Mouse (Mus musculus): ENCODE measurements around the gene Myl6. TPM values are rescaled to one million over a fixed set of nuclear protein-coding genes. Genes with fewer than 3 reads are reported as not detected.
A peak's percentile ranks its signal among the peaks of the same experiment; 100 is the strongest.

Gene Myl6
- polyA plus RNA-seq (2014; fragmentation: Nextera tagmentation; extraction: Ambion mirVana): 678 and 740 TPM in 2 replicates

DNA sequence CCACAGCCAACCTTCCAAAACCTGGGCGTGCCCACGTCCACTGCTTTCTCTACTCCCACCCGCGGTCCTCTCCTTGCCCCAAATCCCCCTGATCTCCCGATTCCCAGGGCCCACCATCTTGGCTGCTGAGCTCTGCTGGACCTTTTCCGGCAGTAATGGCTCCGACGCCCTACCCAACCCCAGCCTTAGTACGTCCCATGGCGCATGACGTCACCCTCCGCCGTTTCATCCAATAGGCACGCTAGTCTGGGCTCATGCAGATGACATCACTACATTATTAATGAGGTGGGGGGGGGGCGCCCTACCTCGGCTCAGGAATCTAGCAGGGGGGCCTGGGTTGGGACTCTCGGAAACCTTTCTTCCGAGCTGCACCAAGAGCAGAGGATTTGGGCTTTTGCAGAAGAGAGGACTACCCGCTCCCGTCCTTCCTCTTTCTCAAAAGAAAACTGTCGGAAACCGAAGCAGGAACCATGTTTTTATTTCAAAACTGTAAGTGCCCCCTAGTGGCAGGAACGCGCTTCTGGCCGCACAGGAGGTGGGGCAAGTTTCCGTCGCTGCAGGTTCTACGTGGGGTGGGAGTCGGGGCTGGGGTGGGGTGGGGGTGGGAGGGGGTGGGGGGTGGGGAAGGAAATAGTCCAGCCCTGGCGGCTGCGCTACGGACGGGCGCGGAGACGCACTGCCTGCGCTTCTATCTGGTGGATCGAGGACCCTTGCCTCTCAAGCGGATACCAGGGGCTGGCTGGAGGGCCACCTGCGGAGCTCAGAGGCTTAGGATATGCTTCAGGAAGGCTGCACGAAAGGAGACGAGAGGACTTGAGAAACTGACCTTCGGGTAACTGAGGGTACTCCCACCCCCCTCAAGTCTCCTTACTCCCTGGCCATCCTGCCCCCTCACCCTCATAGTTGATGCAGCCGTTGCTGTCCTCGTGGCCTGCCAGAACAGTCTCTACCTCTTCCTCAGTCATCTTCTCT, at the start of gene Myl6:
Myl6 (minus strand) TSS at position 451 of the 972 bp plus-strand sequence.
- Histone ChIP-seq H3K9me3 (replicated peaks; ENCODE audit: control insufficient read depth, low read length) (no peaks in the 10 kb centered on the region), H3K36me3 (replicated peaks; ENCODE audit: control insufficient read depth, insufficient read depth, low read depth, low read length) (peaks cover 8% of the 10 kb centered on the region; the same call in 1 of the 2 replicates), H3K4me3 (ENCODE audit: low read depth, low read length) (peak within 1 kb of the TSS; percentile 67), H3K9ac (replicated peaks; ENCODE audit: low read length) (peak within 1 kb of the TSS; percentile 79), H3K27ac (replicated peaks; ENCODE audit: low read depth, low read length) (peak within 1 kb of the TSS; percentile 59), H3K27me3 (ENCODE audit: control insufficient read depth, insufficient read depth, low read length) (no peaks in the 10 kb centered on the region), H3K4me1 (ENCODE audit: control insufficient read depth, insufficient read depth, low read length) (peaks cover 4% of the 10 kb centered on the region; the same call in 1 of the 2 replicates), H3K4me2 (ENCODE audit: low read depth, low read length) (peak within 1 kb of the TSS; percentile 83)
- DNase-seq (ENCODE audit: low spot score) (peak; percentile 99), ATAC-seq (replicated peaks; ENCODE audit: insufficient number of reproducible peaks, low FRiP score, low TSS enrichment, low read depth) (peak; percentile 92)
- 0% methylated on average over 45 of the region's 45 CpGs for WGBS

DNA sequence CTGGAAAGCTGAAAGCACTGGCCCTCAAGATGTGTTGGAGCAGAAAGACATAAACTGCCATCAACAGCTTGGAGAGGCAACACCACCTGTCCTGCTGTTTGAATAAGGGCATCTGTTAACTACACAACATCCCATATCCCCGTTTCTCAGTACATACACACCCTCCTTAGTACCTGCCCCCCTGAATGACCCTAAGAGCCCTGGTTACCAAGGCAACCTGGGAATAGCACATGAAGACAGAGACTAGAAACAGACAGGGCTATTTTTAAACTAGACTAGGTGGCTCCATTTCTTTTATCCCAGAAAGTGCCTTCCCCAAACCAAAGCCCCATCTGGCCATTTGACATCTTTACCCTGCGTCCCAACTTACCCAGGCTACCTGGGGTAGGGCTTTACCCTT, 49.2 kb upstream of the Myl6 start:
- H3K9me3 ChIP-seq (replicated peaks; ENCODE audit: control insufficient read depth, low read length): no peaks in the 10 kb centered on the region
- H3K9ac ChIP-seq (replicated peaks; ENCODE audit: low read length): no peak overlapping the region
- ATAC-seq (replicated peaks; ENCODE audit: insufficient number of reproducible peaks, low FRiP score, low TSS enrichment, low read depth): no peak
- DNase-seq (ENCODE audit: low spot score): no peak
- 79% methylated on average over 2 of the region's 2 CpGs for WGBS
- H3K36me3 ChIP-seq (replicated peaks; ENCODE audit: control insufficient read depth, insufficient read depth, low read depth, low read length): peaks cover 12% of the 10 kb centered on the region
- H3K4me2 ChIP-seq (ENCODE audit: low read depth, low read length): no peak overlapping the region
- H3K4me3 ChIP-seq (ENCODE audit: low read depth, low read length): 0 out of 2 replicates have a peak overlapping the region, but pooled peaks have one; percentile 1
- no peaks in the 10 kb centered on the region for H3K4me1 ChIP-seq (ENCODE audit: control insufficient read depth, insufficient read depth, low read length)
- H3K27me3 ChIP-seq (ENCODE audit: control insufficient read depth, insufficient read depth, low read length): no peaks in the 10 kb centered on the region
- H3K27ac ChIP-seq (replicated peaks; ENCODE audit: low read depth, low read length): no peak overlapping the region

DNA sequence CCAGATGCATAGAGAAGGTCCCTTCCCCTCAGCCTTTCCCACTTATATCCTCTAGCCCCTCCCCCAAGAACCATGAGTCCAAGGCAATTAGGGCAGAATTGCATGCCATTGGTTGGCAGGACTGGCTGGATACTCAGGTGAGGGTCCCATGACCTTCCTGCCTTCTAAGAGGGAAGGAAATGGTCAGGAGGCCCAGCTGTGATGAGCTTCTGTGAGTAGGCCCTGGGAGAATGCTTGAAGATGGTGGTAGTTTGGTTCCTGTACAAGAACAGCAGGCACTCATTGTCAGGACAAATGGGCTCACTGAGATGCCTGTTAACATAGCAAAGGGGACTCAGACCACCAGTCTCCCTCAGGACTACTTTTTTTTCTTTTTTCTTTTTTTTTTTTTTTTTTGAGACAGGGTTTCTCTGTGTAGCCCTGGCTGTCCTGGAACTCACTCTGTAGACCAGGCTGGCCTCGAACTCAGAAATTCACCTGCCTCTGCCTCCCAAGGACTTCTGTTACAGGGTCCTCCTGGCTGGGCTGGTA, 44.5 kb upstream of the Myl6 start:
- no peak overlapping the region for H3K27ac ChIP-seq (replicated peaks; ENCODE audit: low read depth, low read length)
- ATAC-seq (replicated peaks; ENCODE audit: insufficient number of reproducible peaks, low FRiP score, low TSS enrichment, low read depth): no peak
- WGBS: 67% methylated on average over 1 of the region's 1 CpGs

DNA sequence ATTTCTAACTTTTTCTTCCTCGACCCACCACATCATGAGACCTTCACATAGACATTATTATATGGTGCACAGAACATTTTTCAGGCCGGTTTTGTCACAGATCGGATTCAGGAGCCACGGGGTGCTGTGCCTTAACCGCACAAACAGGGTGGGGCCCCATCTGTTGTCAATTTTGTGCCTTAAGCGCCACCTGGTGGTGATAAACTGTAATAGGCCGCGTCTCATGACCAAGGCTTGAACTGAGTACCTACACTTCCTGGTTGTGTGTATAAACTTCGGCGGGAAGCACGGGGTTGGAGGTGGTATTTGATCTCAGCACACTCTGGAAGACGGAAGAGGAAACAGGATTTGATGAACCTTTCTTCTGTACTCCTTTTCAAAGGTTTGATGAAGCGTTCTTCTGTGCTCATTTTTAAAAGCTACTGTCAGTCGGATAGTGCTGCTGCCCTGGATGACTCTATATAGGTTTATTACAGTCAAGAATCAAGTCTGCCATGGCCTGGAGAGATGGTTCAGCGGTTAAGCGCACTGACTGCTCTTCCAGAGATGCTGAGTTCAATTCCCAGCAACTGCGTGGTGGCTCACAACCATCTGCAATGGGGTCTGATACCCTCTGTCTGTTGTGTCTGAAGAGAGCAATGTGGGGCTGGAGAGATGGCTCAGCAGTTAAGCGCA, 42.5 kb upstream of the Myl6 start:
- Histone ChIP-seq H3K4me3 (ENCODE audit: low read depth, low read length) (no peak overlapping the region), H3K9ac (replicated peaks; ENCODE audit: low read length) (no peak overlapping the region; the same call in 1 of the 2 replicates), H3K27me3 (ENCODE audit: control insufficient read depth, insufficient read depth, low read length) (no peaks in the 10 kb centered on the region), H3K4me2 (ENCODE audit: low read depth, low read length) (peak overlapping the region; percentile 7; the same call in 1 of the 2 replicates), H3K27ac (replicated peaks; ENCODE audit: low read depth, low read length) (no peak overlapping the region), H3K9me3 (replicated peaks; ENCODE audit: control insufficient read depth, low read length) (no peaks in the 10 kb centered on the region), H3K4me1 (ENCODE audit: control insufficient read depth, insufficient read depth, low read length) (no peaks in the 10 kb centered on the region), H3K36me3 (replicated peaks; ENCODE audit: control insufficient read depth, insufficient read depth, low read depth, low read length) (no peaks in the 10 kb centered on the region)
- ATAC-seq (replicated peaks; ENCODE audit: insufficient number of reproducible peaks, low FRiP score, low TSS enrichment, low read depth) (peak; percentile 81), DNase-seq (ENCODE audit: low spot score) (peak; percentile 94)
- WGBS: 17% methylated on average over 18 of the region's 18 CpGs

More for the DNA sequence above, 44.5 kb upstream of the Myl6 start:
- no peaks in the 10 kb centered on the region for H3K4me1 ChIP-seq (ENCODE audit: control insufficient read depth, insufficient read depth, low read length)
- no peak overlapping the region for H3K4me2 ChIP-seq (ENCODE audit: low read depth, low read length)
- peaks cover under 1% of the 10 kb centered on the region for H3K36me3 ChIP-seq (replicated peaks; ENCODE audit: control insufficient read depth, insufficient read depth, low read depth, low read length)
- DNase-seq (ENCODE audit: low spot score): no peak
- H3K9ac ChIP-seq (replicated peaks; ENCODE audit: low read length): no peak overlapping the region
- H3K27me3 ChIP-seq (ENCODE audit: control insufficient read depth, insufficient read depth, low read length): no peaks in the 10 kb centered on the region
- no peak overlapping the region for H3K4me3 ChIP-seq (ENCODE audit: low read depth, low read length)
- H3K9me3 ChIP-seq (replicated peaks; ENCODE audit: control insufficient read depth, low read length): no peaks in the 10 kb centered on the region

DNA sequence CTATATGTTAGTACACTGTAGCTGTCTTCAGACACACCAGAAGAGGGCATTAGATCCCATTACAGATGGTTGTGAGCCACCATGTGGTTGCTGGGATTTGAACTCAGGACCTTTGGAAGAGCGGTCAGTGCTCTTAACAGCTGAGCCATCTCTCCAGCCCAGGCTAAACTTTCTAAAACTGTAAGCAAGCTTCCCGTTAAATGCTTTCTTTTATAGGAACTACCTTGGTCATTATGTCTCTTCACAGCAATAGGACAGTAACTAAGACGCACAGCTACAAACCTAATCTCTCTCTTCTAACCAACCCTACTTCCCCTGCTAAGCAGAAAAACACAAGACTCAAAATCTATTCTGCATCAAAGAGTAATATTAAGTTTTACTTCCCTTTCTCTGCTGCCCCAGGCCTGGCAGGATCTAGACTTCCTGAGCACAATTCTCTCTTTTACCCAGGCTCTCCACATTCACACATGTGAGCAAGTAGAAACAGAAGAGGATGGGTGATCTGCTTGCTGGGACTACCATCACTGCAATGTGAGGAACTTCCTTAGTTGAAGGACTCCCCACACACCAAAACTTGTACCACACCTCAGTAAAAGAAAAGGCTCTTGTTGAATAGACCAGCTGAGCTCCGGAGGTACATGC, 41.8 kb upstream of the Myl6 start:
- H3K9me3 ChIP-seq (replicated peaks; ENCODE audit: control insufficient read depth, low read length): no peaks in the 10 kb centered on the region
- WGBS: 73% methylated on average over 4 of the region's 4 CpGs
- H3K4me1 ChIP-seq (ENCODE audit: control insufficient read depth, insufficient read depth, low read length): no peaks in the 10 kb centered on the region
- H3K4me2 ChIP-seq (ENCODE audit: low read depth, low read length): peak overlapping the region; percentile 7; the same call in 1 of the 2 replicates
- ATAC-seq (replicated peaks; ENCODE audit: insufficient number of reproducible peaks, low FRiP score, low TSS enrichment, low read depth) (no peak), DNase-seq (ENCODE audit: low spot score) (peak; percentile 13)
- no peaks in the 10 kb centered on the region for H3K36me3 ChIP-seq (replicated peaks; ENCODE audit: control insufficient read depth, insufficient read depth, low read depth, low read length)
- no peak overlapping the region for H3K27ac ChIP-seq (replicated peaks; ENCODE audit: low read depth, low read length)
- no peak overlapping the region for H3K4me3 ChIP-seq (ENCODE audit: low read depth, low read length)
- H3K9ac ChIP-seq (replicated peaks; ENCODE audit: low read length): no peak overlapping the region; the same call in 1 of the 2 replicates
- no peaks in the 10 kb centered on the region for H3K27me3 ChIP-seq (ENCODE audit: control insufficient read depth, insufficient read depth, low read length)

DNA sequence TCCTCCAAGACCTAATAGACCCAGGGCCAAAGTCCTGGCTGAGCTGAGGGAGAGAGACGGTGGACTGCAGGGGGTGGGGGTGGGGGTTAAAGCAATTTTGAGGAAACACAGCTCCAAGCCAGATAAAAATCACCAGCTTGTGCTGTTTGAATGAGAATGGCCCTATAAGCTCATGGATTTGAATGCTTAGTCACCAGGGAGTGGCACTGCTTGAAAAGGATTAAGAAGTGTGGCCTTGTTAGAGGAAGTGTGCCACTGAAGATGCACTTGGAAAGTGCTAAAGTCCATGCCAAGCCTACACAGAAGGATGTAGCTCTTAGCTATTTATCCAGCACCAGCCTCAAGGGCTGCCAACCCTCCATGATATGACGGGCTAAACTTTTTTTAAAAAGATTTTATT, 41.3 kb upstream of the Myl6 start:
- no peaks in the 10 kb centered on the region for H3K36me3 ChIP-seq (replicated peaks; ENCODE audit: control insufficient read depth, insufficient read depth, low read depth, low read length)
- DNase-seq (ENCODE audit: low spot score) (no peak), ATAC-seq (replicated peaks; ENCODE audit: insufficient number of reproducible peaks, low FRiP score, low TSS enrichment, low read depth) (no peak)
- no peaks in the 10 kb centered on the region for H3K9me3 ChIP-seq (replicated peaks; ENCODE audit: control insufficient read depth, low read length)
- H3K9ac ChIP-seq (replicated peaks; ENCODE audit: low read length): no peak overlapping the region
- H3K27ac ChIP-seq (replicated peaks; ENCODE audit: low read depth, low read length): no peak overlapping the region
- H3K4me2 ChIP-seq (ENCODE audit: low read depth, low read length): no peak overlapping the region
- H3K4me3 ChIP-seq (ENCODE audit: low read depth, low read length): no peak overlapping the region
- WGBS: 90% methylated on average over 2 of the region's 2 CpGs
- no peaks in the 10 kb centered on the region for H3K27me3 ChIP-seq (ENCODE audit: control insufficient read depth, insufficient read depth, low read length)
- H3K4me1 ChIP-seq (ENCODE audit: control insufficient read depth, insufficient read depth, low read length): no peaks in the 10 kb centered on the region

DNA sequence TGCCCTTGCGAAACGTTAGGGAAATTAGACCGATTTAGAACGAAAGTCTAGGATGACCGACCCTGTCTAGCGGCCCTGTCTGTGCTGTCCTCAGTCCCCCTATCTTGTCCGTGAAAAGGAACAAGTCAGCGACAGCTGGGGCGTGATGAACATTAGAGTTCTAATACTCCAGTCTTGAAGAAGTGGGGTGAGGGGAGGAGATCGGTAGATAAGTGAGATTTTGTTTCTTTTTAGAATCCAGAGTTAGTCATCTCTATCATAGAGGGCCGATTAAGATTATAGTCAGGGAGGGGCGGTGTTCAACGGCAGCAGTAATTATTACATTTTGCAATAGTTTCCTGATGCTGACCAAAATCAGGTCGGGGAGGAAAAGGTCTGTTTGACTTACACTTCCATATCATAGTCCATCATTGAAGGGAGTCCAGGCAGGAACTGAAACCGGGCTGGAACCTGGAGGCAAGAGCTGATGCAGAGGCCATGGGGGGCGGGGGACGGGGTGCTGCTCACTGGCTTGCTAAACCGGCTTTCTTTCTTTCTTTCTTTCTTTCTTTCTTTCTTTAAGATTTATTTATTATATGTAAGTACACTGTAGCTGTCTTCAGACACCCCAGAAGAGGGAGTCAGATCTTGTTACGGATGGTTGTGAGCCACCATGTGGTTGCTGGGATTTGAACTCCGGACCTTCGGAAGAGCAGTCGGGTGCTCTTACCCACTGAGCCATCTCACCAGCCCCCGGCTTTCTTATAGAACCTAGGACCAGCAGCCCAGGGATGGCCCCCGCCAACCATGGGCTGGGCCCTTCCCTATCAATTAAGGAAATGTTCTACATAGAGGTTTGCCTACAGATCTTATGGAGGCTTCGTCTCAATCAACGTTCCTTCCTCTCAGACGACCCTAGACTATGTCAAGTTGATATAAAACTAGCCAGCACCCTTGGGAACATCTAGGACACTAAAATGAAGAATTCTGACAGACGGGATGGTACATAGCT, 32.7 kb upstream of the Myl6 start:
- WGBS: 29% methylated on average over 28 of the region's 28 CpGs
- H3K9ac ChIP-seq (replicated peaks; ENCODE audit: low read length): no peak overlapping the region
- peak overlapping the region; percentile 66 for H3K4me3 ChIP-seq (ENCODE audit: low read depth, low read length)
- no peak overlapping the region for H3K27ac ChIP-seq (replicated peaks; ENCODE audit: low read depth, low read length)
- ATAC-seq (replicated peaks; ENCODE audit: insufficient number of reproducible peaks, low FRiP score, low TSS enrichment, low read depth): no peak
- no peaks in the 10 kb centered on the region for H3K36me3 ChIP-seq (replicated peaks; ENCODE audit: control insufficient read depth, insufficient read depth, low read depth, low read length)
- no peaks in the 10 kb centered on the region for H3K9me3 ChIP-seq (replicated peaks; ENCODE audit: control insufficient read depth, low read length)
- peak overlapping the region; percentile 100 for H3K4me2 ChIP-seq (ENCODE audit: low read depth, low read length)
- no peaks in the 10 kb centered on the region for H3K4me1 ChIP-seq (ENCODE audit: control insufficient read depth, insufficient read depth, low read length)
- no peak for DNase-seq (ENCODE audit: low spot score)
- H3K27me3 ChIP-seq (ENCODE audit: control insufficient read depth, insufficient read depth, low read length): peaks cover 8% of the 10 kb centered on the region; the same call in 1 of the 2 replicates

Measured in embryonic facial prominence, embryonic 11.5 days (tissue).